ENCODE assay signal across 24 mouse cellular contexts in the genomic region with DNA sequence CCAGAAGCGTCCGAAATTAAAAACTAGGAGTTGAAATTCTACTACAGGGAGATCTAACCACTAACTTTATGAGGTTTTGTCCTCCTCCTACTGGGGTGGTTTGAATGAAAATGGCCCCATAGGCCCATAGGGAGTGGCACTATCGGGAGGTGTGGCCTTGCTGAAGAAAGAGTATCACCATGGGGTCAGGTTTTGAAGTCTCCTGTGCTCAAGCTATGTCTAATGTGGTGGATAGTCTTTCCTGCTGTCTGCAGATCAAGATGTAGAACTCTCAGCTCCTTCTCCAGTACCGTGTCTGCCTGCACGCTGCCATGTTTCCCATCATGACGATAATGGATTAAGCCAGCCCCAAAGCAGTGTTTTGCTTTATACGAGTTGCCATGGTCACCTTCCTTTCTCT. TPM values are rescaled to one million over a fixed set of nuclear protein-coding genes. Genes with fewer than 3 reads are reported as not detected.
"Had no signal": no experiment of that assay in that cellular context is flagged by ENCODE, and none has a peak within 500 bp of the region (broad histone marks: within the 10 kb centered on the region; RNA-seq: fewer than 3 reads in every experiment).

No protein-coding gene starts in this region.

- DNase-seq: gastrocnemius, adult 2 months; gastrocnemius, postnatal 10 days; gastrocnemius, postnatal 25 days; heart, adult 18-20 months; heart, postnatal 10 days; heart, postnatal 4 days; kidney, adult 9 months; kidney, postnatal 14 days; layer of hippocampus, adult 9-11 months; layer of hippocampus, postnatal 36 days; left cerebral cortex, postnatal 4 days had no signal

- H3K4me3 ChIP-seq: gastrocnemius, adult 2 months; heart, embryonic 10.5 days; heart, embryonic 12.5 days; hindbrain, embryonic 10.5 days; hindbrain, embryonic 12.5 days; kidney, embryonic 15.5 days; limb, embryonic 13.5 days; limb, embryonic 15.5 days; liver, embryonic 12.5 days had no signal

- H3K4me1 ChIP-seq: heart, embryonic 12.5 days; hindbrain, embryonic 10.5 days had no signal

- H3K27ac ChIP-seq: gastrocnemius, adult 2 months; heart, embryonic 10.5 days; hindbrain, embryonic 10.5 days; hindbrain, embryonic 12.5 days; hindbrain, embryonic 14.5 days; kidney, embryonic 15.5 days; kidney, postnatal 0 days; limb, embryonic 13.5 days; limb, embryonic 15.5 days; liver, embryonic 12.5 days had no signal

- ATAC-seq: hindbrain, embryonic 16.5 days; intestine, embryonic 16.5 days; liver, embryonic 12.5 days had no signal

- H3K36me3 ChIP-seq: heart, embryonic 10.5 days; heart, embryonic 12.5 days; hindbrain, embryonic 10.5 days; hindbrain, embryonic 12.5 days; kidney, embryonic 15.5 days; limb, embryonic 13.5 days; limb, embryonic 15.5 days had no signal

- H3K9me3 ChIP-seq: heart, embryonic 10.5 days; heart, embryonic 12.5 days; hindbrain, embryonic 10.5 days; hindbrain, embryonic 12.5 days; kidney, embryonic 15.5 days; limb, embryonic 13.5 days; limb, embryonic 15.5 days; liver, embryonic 12.5 days had no signal

- H3K4me2 ChIP-seq: heart, embryonic 12.5 days; hindbrain, embryonic 12.5 days; hindbrain, embryonic 14.5 days; kidney, embryonic 15.5 days; limb, embryonic 13.5 days; limb, embryonic 15.5 days; liver, embryonic 12.5 days had no signal

- H3K9ac ChIP-seq: heart, embryonic 12.5 days; hindbrain, embryonic 12.5 days; hindbrain, embryonic 14.5 days; kidney, embryonic 15.5 days; limb, embryonic 13.5 days; limb, embryonic 15.5 days; liver, embryonic 12.5 days had no signal

- H3K27me3 ChIP-seq: heart, embryonic 12.5 days; hindbrain, embryonic 12.5 days; kidney, embryonic 15.5 days; limb, embryonic 13.5 days; limb, embryonic 15.5 days; liver, embryonic 12.5 days had no signal

RNA-seq across cellular contexts. Expression of a gene that starts 27.9 kb away (rescaled TPM):
- total RNA-seq: gastrocnemius, adult 2 months; left cerebral cortex, adult 18-20 months had no signal
